Mouse (Mus musculus): ENCODE measurements around the gene Poc5.
A peak's percentile ranks its signal among the peaks of the same experiment; 100 is the strongest.

The Poc5 gene

DNA sequence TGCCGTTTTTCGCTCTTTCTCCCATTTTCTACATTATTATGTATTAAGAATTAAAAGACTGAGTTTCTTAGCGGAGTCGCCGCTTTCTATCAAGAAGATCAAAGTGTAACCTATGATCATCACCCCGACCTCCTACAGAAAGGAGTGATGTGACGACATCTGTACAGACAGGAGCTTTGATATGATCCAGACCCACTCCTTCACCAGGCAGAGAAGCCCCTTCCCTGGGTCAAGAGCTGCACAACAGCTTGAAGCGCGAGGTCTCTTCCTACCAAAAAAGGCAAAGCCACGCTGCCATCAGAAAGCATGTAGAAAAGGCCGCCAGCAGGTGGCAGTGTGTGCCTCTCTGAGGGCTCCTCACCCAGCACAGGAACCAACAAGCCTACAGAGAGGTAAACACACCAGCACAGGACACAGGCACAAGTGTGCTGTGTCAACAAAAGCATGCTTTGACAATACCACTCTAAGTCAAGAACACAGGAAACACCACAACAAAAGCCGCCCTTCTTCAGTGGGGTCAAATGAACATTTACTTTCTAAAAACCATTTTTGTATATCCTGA, 43.6 kb downstream of the Poc5 start:
- DNase-seq (ENCODE audit: low spot score in 2 of 2): peak; percentile 65 to 88

DNA sequence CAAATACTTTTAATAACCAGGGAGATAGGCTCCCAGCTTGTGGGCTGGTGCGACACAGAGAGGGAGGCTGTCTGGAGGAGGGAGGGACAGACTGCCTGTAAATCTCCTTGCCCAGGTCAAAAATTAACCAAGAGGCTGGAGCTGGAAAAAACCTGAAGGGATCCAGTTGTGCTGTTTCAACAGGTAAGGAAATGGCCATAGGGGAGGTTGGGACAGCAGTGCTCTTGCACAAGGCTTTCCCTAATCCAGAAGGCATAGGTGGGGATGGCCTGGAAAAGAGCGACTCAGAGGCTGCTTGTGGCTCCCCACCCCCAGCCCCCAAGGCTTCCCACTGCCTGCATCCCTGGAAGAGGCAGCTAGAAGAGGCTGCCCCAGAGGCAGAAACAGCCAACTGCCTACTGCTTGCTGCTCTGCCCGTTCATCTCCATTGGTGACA, 44.3 kb downstream of the Poc5 start:
- no peak for DNase-seq (ENCODE audit: low spot score in 2 of 2)

DNA sequence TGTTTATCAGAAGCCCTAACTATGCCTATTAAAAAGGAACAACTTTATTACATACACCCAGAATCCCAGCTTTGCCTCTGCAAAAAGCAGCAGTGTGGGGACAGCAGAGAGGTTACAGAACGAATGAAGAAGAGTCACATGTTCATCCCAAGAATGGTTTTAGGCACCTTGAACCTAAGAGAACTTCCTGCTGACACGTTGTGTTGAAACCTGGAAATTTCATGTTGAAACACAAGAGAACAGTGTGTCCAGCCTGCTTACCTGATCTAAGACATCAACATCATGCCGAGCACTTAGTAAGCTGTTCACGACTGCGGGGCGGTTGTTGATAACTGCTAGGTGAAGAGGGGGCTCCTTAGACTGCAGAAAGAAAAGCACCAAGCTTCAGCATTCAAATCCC, 44.9 kb downstream of the Poc5 start:
- DNase-seq (ENCODE audit: low spot score in 2 of 2): no peak

DNA sequence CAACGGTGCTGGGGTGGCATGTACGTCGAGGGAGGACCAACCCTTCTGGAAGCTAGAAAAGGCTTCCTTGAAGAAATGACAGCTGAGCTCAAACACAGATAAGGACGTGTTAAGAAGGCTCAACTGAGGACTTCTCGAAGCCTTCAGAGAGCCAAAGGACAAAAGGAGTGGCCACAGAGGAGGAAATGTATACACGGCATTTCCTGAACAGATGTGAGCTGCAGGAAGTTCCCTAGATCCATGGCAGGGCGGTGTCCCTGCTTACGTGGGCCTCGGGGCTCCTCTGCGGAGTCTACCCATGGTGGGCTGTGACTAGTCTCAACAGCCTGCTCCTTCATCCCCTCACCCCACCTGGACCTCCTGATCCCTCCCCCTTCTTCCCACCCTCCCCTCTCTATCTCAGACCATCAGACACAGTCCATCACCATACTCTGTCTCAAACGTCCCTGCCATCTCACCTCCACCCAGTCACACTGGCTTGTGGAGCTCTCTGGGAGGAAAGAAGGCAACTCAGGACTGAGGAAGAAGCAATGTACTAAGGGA, 45.6 kb downstream of the Poc5 start:
- peak in 1 of 2 experiments; percentile 11 for DNase-seq (ENCODE audit: low spot score in 2 of 2)

DNA sequence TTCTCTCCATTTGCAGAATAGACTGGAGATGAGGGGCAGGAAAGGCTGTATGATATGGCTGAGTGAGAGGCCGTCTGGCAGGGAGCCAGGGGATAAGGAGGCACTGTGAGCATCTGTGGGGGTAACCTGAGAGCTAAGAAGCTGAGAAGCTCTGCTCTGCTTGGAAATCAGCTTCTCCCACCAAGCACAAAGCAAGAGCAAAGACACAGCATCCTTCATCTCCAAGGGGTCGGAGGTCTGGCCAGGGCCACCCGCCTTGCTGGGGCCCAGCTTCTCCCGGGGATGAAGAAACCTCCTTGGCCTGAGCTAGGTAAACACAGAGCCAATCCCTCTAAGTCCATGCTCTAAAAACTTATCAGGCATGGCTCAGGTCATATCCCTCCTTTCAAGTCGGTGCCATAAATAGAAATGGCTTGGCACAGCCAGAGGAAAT, 46.8 kb downstream of the Poc5 start:
- no peak for DNase-seq (ENCODE audit: low spot score in 2 of 2)

DNA sequence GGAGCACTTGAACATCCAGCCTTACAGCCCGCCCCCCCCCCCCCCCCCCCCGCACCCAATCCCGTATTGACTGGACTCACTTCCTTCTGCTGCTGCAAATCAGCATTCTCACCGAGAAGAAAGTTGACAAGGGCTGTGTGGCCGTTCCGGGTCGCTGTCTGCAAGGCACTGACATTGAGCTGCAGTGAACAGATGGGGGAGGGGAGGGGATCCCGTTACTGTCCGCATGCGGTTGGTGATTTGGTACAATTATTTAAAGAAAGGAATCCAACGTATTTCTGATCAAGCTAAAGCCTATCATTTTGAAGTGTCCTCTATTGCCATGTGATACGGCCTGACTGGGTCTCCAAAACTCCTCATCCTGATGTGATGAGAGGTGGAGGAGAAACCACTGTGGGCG, 47.7 kb downstream of the Poc5 start:
- DNase-seq (ENCODE audit: low spot score in 2 of 2): no peak

DNA sequence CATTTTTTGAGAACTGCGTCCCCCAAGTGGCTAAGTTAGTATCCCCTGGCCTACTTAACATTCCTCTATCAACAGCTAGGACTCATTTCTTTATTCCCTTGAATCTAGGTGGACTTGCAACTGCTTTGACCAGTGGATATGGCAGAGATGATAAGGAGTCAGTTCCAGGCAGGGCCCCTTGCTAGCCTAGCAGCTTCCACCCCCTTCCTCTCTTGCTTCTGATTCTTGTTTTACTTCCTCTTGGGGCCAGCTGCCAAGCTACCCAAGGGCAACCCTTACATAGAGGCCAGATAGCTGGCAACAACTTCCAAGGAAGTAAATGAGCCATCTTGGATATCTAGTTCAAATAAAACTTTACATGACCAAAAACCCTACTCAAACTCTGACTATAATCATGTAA, 48.8 kb downstream of the Poc5 start:
- no peak for DNase-seq (ENCODE audit: low spot score in 2 of 2)

DNA sequence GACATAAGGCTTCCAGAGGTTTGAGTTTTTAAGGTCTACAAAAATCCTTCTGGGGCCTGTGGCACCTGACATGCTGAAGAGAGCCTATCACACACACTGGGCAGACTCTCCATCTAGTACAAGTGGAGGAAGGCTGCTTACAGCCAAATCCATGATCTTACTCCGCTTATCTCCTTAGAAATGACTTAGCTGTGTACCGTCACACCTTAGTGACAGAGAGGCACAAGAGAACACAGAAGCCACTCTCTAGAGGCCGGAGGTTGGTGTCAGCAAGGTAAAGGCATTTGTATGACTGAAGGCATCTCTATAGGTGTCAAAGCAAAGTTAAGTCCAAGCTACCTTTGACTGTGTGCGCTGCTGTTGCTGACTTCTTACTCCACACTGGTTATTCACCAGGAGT, 52.3 kb downstream of the Poc5 start:
- no peak for DNase-seq (ENCODE audit: low spot score in 2 of 2)

DNA sequence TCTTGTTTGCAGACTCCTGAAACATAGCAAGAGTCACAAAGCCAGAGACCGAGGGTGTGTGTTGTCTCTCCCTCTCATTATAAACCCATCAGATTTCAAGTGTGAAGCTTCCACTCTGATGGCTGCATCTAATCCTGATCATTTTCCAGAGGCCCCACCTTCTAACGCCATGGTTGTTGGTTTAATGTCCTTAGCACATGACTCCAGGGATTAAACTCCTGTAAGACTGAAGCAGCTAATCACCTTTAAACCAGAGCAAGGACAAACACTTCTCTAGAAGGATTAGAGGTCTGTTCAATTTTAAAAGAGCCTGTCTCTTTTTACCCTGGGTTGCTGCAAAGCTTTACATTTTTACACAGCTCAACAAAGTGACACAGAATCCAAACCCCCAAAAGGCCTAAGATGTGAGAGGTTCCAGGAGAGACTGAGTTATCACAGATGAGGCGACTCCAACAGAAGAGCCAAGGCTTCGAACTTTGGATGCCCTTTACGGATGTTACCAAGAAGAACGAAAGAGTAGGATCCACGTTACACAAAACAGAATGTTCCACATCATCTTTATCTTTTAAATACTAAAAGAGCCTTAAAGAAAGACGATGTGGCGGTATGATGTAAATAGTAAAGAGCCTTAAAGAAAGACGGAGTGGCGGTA, 62.2 kb downstream of the Poc5 start:
- DNase-seq (ENCODE audit: low spot score in 2 of 2): no peak

DNA sequence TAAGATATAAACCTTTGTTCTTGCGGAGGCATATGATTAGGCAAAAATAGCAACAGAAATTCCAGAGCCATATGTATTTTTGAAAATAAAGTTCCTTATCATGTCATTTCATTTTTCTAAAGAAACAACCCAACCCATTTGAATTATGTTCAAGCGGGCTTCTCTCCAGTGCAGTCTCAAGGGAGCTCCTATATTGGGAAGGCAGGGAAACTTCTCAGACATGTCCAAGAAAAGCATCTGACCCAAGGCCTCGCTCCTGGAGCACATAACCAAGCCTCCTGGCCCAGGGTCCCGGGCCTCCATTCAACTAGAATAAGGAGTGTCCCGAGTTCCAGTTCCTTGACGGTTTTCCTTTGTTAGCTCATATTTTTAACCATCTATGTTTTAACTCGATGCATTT, 62.8 kb downstream of the Poc5 start:
- DNase-seq (ENCODE audit: low spot score in 2 of 2): no peak

DNA sequence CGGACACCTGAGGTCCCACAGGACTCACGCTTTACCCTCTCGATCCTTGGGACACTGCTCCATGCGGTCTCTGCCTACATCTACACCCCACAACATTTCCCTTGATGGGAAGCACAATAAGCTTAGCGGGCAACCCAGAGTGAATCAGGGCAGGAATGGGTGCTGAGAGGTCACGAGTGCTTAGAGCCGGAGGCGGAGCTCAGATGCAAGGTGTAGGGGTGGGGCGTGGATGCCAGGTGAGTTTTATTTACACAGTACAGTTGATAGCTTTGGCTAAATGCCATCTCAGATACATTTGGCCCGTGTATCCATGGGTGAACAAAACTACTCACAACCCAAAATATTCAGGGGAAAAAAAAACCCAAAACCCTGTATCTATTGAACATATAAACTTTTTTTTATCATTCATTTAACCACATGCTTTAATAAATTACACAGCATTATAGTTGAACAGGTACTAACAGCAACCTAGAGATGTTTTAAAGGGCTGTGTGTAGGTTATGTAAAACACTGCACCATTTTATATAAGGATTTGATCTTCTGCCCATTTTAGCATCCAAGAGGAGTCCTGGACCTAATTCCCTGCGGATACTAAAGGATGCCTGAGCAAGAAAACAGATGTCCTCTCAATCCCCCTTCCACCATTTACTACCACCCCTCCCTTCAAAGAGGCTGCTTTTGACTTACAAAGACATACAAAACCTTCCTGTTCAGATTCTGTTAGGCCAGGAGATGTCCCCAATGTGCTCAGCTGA, 63.5 kb downstream of the Poc5 start:
- no peak for DNase-seq (ENCODE audit: low spot score in 2 of 2)

DNA sequence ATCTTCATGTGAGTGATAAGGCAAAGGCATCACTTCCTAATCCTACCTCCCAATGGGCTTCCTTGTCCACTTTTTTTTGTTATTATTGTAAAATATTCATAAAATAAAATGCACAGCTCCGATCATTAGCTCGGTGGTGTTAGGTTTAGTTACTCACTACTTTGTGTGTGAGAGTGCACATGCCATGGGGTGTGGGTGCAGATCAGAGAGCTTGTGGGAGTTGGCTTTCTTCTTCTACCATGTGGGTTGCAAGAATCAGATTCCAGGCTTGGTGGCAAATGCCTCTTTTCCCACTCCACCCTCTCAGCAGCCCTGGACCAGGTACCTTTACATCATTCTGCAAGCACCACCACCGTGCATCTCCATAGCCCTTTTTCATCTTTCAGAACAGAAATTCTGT, 64.5 kb downstream of the Poc5 start:
- no peak for DNase-seq (ENCODE audit: low spot score in 2 of 2)

DNA sequence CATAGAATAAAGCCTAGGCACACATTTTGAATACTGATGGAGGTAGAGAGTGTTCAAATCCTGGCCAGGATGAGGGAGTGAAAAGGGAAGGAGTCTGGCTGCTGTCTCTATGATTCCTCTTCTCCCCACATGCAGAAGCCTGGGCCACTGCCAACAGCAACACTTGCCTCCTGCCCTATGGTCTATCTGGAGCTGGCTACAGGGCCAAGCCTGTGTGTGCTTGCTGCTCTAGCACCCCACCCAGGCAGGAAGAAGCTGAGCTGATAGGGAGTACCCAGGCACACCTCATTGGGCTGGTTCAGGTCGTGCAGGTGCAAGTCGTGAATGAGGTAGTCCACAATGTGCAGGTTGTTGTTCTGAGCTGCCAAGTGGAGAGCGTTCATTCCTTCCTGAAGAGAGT, 66.2 kb downstream of the Poc5 start:
- DNase-seq (ENCODE audit: low spot score in 2 of 2): no peak

DNA sequence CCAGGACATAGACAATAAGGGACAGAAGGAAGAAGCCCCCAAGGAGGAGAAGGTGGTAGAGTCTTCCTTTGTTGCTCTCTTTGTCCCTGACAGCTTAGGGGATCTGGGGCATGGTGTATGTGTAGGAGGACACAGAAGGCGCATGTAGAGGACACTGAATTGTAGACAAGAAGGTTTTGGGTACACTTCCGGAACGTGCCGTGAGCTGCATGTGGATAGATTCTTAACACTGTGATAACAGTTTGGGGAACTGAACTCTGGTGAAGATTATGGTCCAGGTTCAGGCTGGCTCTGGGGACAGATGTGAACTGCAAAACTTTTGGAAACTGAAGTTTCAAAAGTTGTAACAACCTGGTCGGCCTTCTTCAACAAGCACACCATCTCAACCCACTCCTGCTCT, 69.5 kb downstream of the Poc5 start:
- DNase-seq (ENCODE audit: low spot score in 2 of 2): no peak

DNA sequence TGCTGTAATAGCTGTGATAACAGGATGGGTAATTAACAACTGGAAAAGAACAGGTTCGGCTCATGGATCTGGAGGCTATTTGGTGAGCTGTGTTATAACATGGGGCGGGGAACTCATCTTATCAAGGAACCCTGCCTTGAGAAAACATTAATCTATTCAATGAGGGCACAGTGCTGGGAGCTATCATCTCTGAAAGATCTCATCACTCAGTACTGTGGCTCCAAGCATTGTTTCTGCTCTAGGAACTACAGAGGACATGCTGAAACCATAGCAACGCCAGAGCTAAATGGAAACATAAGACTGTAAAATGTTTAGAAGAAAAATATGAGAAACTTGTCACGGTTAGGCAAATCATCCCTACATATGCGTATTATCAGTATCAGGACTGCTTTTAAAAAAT, 69.9 kb downstream of the Poc5 start:
- DNase-seq (ENCODE audit: low spot score in 2 of 2): no peak

DNA sequence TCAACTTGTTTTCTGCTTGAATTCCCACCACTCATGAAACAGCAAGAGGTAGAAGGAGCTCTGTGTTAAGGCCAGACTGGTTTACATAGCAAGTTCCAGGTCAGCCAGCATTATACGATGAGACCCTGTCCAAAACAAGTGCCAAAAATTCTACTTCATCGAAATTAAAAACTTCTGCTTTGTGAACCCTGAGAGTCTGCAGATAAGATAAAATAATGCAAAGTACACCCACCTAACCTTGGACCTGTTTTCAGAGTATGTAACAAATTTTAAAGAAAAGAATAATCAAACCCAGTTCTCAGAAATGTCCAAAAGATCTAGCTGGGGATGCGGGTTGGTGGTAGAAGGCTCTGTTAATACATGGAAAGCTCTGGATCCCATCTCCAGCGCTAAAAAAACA, 70.5 kb downstream of the Poc5 start:
- no peak for DNase-seq (ENCODE audit: low spot score in 2 of 2)

DNA sequence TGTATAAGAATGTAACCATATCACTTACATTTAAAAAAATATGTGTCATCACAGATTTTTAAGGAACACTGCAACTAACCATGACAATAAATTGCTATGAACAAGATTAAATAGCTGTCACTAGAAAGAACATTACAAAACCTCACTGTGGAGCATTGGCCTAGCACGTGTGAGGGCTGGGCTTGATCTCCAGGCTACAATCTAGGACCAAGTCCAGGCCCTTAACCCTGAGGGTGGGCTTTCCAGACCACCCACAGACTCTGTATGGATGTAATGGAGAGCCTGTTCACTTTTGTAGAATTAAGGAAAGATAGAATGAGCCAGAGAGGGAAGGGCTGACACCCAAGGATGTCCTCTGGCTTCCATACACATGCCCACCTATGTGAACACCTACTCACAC, 74.5 kb downstream of the Poc5 start:
- DNase-seq (ENCODE audit: low spot score in 2 of 2): no peak

DNA sequence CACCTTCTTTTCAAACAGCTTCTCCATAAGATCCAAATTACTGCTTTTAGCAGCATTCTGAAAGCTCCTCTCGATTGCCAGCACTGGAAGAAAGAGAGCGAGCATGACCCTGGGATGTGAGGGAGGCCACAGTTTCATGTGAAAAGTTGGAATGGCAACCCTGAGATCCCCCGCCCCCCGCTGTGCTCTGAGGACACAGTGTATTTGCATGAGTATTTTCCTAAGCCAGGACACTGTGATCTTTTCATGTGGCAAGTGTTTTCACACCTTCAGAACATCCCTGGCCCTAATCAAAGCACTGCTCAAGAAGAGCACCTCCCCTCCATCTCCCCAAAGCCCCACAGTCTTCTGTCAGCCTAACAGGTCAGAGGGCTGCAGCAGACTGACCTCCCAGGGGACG, 77.2 kb downstream of the Poc5 start:
- DNase-seq (ENCODE audit: low spot score in 2 of 2): no peak

Data from thymus, postnatal 10 days (tissue).